Mouse (Mus musculus) bone marrow, adult 2 months (tissue): ENCODE measurements around the gene 1700001F09Rik.
"Not testable (repeated sequence)": the region's sequence is repeated elsewhere in the genome, so short reads cannot be mapped to it uniquely, and the experiment has no call there.

ENCODE experiments used
- CTCF ChIP-seq: fragments of 200-500 bp; IDR thresholded peaks from 2 replicates; pipeline ENCODE4 v1.5.1; 2011; ENCODE audit warnings: low read length, control low read depth; ENCODE audit not compliant: control insufficient read depth, insufficient read depth
- POLR2A ChIP-seq: fragments of 200-500 bp; IDR thresholded peaks from 2 replicates; pipeline ENCODE4 v1.6.1; 2011; ENCODE audit warnings: low read depth, mild to moderate bottlenecking, control low read depth, low read length, borderline replicate concordance; ENCODE audit not compliant: control insufficient read depth

DNA sequence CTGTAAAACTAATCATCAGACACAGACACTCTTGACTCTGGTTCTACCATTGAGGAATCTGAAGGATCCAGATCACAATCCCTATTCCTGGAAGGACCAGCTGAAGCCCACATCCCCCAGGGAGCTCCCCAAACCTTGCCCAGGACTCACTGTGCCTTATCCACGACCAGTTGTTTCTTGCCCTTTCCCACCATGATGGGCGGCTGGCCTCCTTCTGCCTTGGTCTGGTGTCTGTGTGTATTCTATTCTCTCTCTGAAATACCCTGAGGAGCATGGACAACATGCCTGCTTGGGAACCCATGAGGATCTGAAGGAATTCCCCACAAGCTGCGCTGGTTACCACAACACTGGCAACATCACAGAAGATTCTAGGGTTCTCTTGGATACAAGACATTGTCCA lies 54.1 kb downstream of the 1700001F09Rik start, which contains the start of gene Gm8127:
- TF ChIP-seq CTCF, POLR2A: not testable (repeated sequence)
